Comparison of ENCODE assay signal across 13 mouse cellular contexts in genomic region chr15:101068029-101068428, GRCm38 (mm10). TPM values are rescaled to one million over a fixed set of nuclear protein-coding genes. Genes with fewer than 3 reads are reported as not detected.
DNase-seq lines count a peak whose midpoint lies in the region; ATAC-seq lines count a peak whose summit lies in the region.
"Had no signal": no experiment of that assay in that cellular context is flagged by ENCODE, and none has a peak within 500 bp of the region (broad histone marks: within the 10 kb centered on the region; RNA-seq: fewer than 3 reads in every experiment).

No protein-coding gene starts in this region.

- H3K4me2 ChIP-seq in kidney, embryonic 15.5 days, result no peak overlapping the region
- no peak overlapping the region for H3K4me2 ChIP-seq in heart, embryonic 15.5 days
- H3K4me2 ChIP-seq: neural tube, embryonic 15.5 days had no signal

- no peaks in the 10 kb centered on the region for H3K36me3 ChIP-seq in kidney, embryonic 15.5 days
- H3K36me3 ChIP-seq in heart, embryonic 15.5 days, result no peaks in the 10 kb centered on the region
- H3K36me3 ChIP-seq in limb, embryonic 10.5 days, result peaks cover 61% of the 10 kb centered on the region
- H3K36me3 ChIP-seq: neural tube, embryonic 15.5 days had no signal

- no peaks in the 10 kb centered on the region for H3K27me3 ChIP-seq in kidney, embryonic 15.5 days
- peaks cover 14% of the 10 kb centered on the region for H3K27me3 ChIP-seq in heart, embryonic 15.5 days
- H3K27me3 ChIP-seq in limb, embryonic 10.5 days (ENCODE audit: low read depth, poor library complexity, severe bottlenecking), result no peaks in the 10 kb centered on the region
- H3K27me3 ChIP-seq: neural tube, embryonic 15.5 days had no signal

- peak overlapping the region; percentile 90 for H3K27ac ChIP-seq in kidney, embryonic 15.5 days
- peak overlapping the region; percentile 4; the same call in 1 of the 2 replicates for H3K27ac ChIP-seq in heart, embryonic 15.5 days
- H3K27ac ChIP-seq in limb, embryonic 10.5 days, result 0 out of 2 replicates have a peak overlapping the region, but pooled peaks have one; percentile 36
- H3K27ac ChIP-seq: neural tube, embryonic 15.5 days had no signal

- no peak overlapping the region for H3K4me3 ChIP-seq in kidney, embryonic 15.5 days (replicated peaks)
- no peak overlapping the region for H3K4me3 ChIP-seq in heart, embryonic 15.5 days
- H3K4me3 ChIP-seq in limb, embryonic 10.5 days, result no peak overlapping the region
- H3K4me3 ChIP-seq: neural tube, embryonic 15.5 days had no signal

- no peaks in the 10 kb centered on the region for H3K9me3 ChIP-seq in kidney, embryonic 15.5 days (replicated peaks)
- H3K9me3 ChIP-seq in heart, embryonic 15.5 days (replicated peaks), result no peaks in the 10 kb centered on the region
- no peaks in the 10 kb centered on the region for H3K9me3 ChIP-seq in limb, embryonic 10.5 days (replicated peaks)
- H3K9me3 ChIP-seq: neural tube, embryonic 15.5 days had no signal

- no peak overlapping the region for H3K9ac ChIP-seq in kidney, embryonic 15.5 days
- no peak overlapping the region for H3K9ac ChIP-seq in heart, embryonic 15.5 days
- H3K9ac ChIP-seq: neural tube, embryonic 15.5 days had no signal

- peaks cover 86% of the 10 kb centered on the region for H3K4me1 ChIP-seq in kidney, embryonic 15.5 days
- peaks cover 36% of the 10 kb centered on the region for H3K4me1 ChIP-seq in heart, embryonic 15.5 days (replicated peaks)
- peaks cover 94% of the 10 kb centered on the region for H3K4me1 ChIP-seq in limb, embryonic 10.5 days

- ATAC-seq in kidney, embryonic 15.5 days (replicated peaks; ENCODE audit: low FRiP score), result no peak; the same call in 1 of the 2 replicates
- ATAC-seq in heart, embryonic 15.5 days (replicated peaks; ENCODE audit: insufficient number of reproducible peaks, insufficient read depth, low FRiP score, low read depth), result peak; percentile 28; the same call in 1 of the 2 replicates

- DNase-seq in adrenal gland, postnatal 10 days, result peak; percentile 53
- DNase-seq in adrenal gland, adult 8-10 months, result no peak
- DNase-seq in kidney, adult 8-10 months, result no peak
- no peak for DNase-seq in limb, embryonic 10.5 days (ENCODE audit: low spot score)
- no peak for DNase-seq in urinary bladder, postnatal 10 days (ENCODE audit: low spot score)
- DNase-seq in thymus, postnatal 36 days, result no peak
- DNase-seq: cerebellum, postnatal 14 days; right cerebral cortex, postnatal 14 days had no signal

- 50% methylated on average over 3 of the region's 3 CpGs for WGBS in kidney, embryonic 15.5 days
- WGBS in heart, embryonic 15.5 days, result 35% methylated on average over 3 of the region's 3 CpGs
- WGBS in limb, embryonic 10.5 days, result 65% methylated on average over 3 of the region's 3 CpGs

RNA-seq across cellular contexts. Expression of gene Fignl2, which starts 10.3 kb away (rescaled TPM):
- total RNA-seq in adrenal gland, postnatal 10 days (2021), result 10 to 100 TPM in 1 of 2 experiments, 1 to 10 TPM in 1; 8.4 to 11.0 TPM
- total RNA-seq in adrenal gland, adult 8-10 months (2022), result 1 to 10 TPM; 6.4 to 9.1 (median 7.4) TPM
- 0.22 and 0.44 TPM in 2 replicates for polyA plus RNA-seq in kidney, embryonic 15.5 days (2015; fragmentation: Nextera tagmentation; extraction: Ambion mirVana)
- 0.03 and 0.10 TPM in 2 replicates for polyA plus RNA-seq in heart, embryonic 15.5 days (2015; fragmentation: Nextera tagmentation; extraction: Ambion mirVana)
- 0.98 and 1.9 TPM in 2 replicates for polyA plus RNA-seq in limb, embryonic 10.5 days (2016; fragmentation: Nextera tagmentation; extraction: Ambion mirVana)

RNA-seq across cellular contexts. Expression of gene Gm47841, which starts 20.8 kb away (rescaled TPM):
- under 1 TPM in 1 of 2 experiments, not detected in 1; 0.33 TPM for total RNA-seq in adrenal gland, postnatal 10 days (2021)
- total RNA-seq in adrenal gland, adult 8-10 months (2022), result under 1 TPM in 1 of 4 experiments, not detected in 3; 0.38 TPM
- polyA plus RNA-seq in kidney, embryonic 15.5 days (2015; fragmentation: Nextera tagmentation; extraction: Ambion mirVana), result not detected in 2 replicates
- not detected in 2 replicates for polyA plus RNA-seq in heart, embryonic 15.5 days (2015; fragmentation: Nextera tagmentation; extraction: Ambion mirVana)
- polyA plus RNA-seq in limb, embryonic 10.5 days (2016; fragmentation: Nextera tagmentation; extraction: Ambion mirVana), result not detected in 2 replicates
- total RNA-seq: left cerebral cortex, adult 8-10 months had no signal
- polyA plus RNA-seq: heart, embryonic 14.5 days had no signal

RNA-seq across cellular contexts. Expression of gene Ankrd33, which starts 47.5 kb away (rescaled TPM):
- under 1 TPM; 0.24 to 0.33 TPM for total RNA-seq in adrenal gland, postnatal 10 days (2021)
- total RNA-seq in adrenal gland, adult 8-10 months (2022), result 1 to 10 TPM in 1 of 4 experiments, under 1 TPM in 3; 0.75 to 1.1 (median 0.79) TPM
- not detected in 2 replicates for polyA plus RNA-seq in kidney, embryonic 15.5 days (2015; fragmentation: Nextera tagmentation; extraction: Ambion mirVana)
- not detected in 2 replicates for polyA plus RNA-seq in heart, embryonic 15.5 days (2015; fragmentation: Nextera tagmentation; extraction: Ambion mirVana)
- not detected in 2 replicates for polyA plus RNA-seq in limb, embryonic 10.5 days (2016; fragmentation: Nextera tagmentation; extraction: Ambion mirVana)
- polyA plus RNA-seq: heart, embryonic 14.5 days; neural tube, embryonic 15.5 days had no signal

Comparison
In these comparisons a context has a peak if more than half of its experiments do, and no peak if none do; other contexts are left out.
1. H3K27ac ChIP-seq: peak in every context shown above with its lines; median percentile 90 in kidney, embryonic 15.5 days; 36 in limb, embryonic 10.5 days; 4 in heart, embryonic 15.5 days.